Mouse (Mus musculus) erythroid progenitor cell, adult 5-6 weeks (primary cell): Measurements from ENCODE around the gene Robo1. TPM values are rescaled to one million over a fixed set of nuclear protein-coding genes. Genes with fewer than 3 reads are reported as not detected.

Experiments used
- ATAC-seq: replicated peaks from 2 replicates; pipeline ENCODE4 v1.8.0; 2016; ENCODE audit warnings: moderate number of reproducible peaks, mild to moderate bottlenecking, moderate TSS enrichment, inconsistent platforms; ENCODE audit not compliant: poor library complexity, low FRiP score, severe bottlenecking
- total RNA-seq, 2 experiments: library from RNA; stranded (forward) in 1 of 2; stranded (reverse) in 1 of 2; fragments of 150-400 nt in 1 of 2; fragments of 186-747, 209-891 nt in 1 of 2; gene quantifications; 2 replicates each; pipeline versions ENCODE4 v1.2.3 to v1.2.4; 2015 to 2017; ENCODE audit warnings: low replicate concordance in 2 of 2

Robo1 gene
- not detected in 2 replicates for total RNA-seq (2015; ENCODE audit: low replicate concordance)
- not detected in 2 replicates for total RNA-seq (2017; ENCODE audit: low replicate concordance)

DNA sequence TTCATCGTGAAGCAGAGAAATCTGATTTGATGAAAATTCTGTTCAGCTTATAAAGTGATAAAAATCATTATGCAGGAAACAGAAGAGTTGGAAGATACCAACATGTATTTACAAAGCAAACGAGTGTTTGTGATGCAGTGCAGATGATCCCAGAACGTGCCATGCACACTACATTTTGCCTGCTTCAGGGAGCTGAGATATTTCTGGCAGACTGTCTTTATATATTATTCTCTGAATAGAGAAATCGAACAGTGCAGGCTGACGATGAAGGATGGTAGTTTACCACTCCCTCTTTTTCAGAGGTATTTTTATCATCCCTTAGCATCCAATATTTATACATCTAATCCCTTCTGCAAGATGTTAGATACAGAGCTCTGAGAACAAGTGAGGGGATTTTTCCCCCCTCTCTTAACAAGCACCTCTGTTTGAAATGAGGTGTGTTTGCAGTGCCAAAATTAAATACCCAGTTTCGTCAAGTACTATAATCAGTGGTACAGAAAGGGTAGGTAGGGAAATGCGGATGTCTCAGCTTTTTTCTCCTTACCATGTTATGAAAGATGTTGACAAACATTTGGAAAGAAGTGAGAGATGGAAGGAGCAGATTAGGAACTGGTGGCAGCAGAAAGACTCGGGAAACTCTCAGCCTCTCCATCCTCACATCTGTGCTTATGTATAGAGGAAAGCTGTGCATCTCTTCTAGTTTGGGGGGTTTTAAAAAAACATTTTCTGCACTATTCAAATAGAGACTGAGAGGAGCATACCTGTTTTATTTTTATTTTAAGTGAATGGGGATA lies at the start of gene Robo1:
Gene Robo1, plus strand, starts transcription at position 770 of the 794 bp plus-strand sequence.
- no peak for ATAC-seq

DNA sequence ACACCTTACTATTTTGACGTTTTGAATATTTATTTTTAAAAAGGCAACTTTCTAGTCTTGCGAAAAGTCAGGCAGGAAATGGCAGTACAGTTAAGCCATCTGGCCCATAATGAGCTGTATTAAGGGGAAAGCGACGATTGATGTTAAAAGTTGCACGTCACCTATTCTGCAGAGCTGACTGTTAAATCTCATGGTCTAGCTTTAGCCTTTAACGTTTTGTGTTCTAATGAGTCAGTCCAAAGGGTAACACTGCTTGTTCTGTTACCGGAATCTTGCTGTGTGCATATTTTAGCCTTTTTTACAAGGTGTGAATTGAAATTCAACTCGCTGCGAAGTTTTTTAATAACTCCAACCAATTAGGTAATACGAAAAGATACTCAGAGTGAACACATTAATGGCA lies 40.3 kb upstream of the Robo1 start:
- ATAC-seq: no peak

- ATAC-seq: no peak
Observed at GRCm38 (mm10) chr16:72276390-72277074, 31.6 kb upstream of the Robo1 start.

- ATAC-seq: no peak
Observed at GRCm38 (mm10) chr16:72308331-72308668, 194 bp downstream of the Robo1 start.

DNA sequence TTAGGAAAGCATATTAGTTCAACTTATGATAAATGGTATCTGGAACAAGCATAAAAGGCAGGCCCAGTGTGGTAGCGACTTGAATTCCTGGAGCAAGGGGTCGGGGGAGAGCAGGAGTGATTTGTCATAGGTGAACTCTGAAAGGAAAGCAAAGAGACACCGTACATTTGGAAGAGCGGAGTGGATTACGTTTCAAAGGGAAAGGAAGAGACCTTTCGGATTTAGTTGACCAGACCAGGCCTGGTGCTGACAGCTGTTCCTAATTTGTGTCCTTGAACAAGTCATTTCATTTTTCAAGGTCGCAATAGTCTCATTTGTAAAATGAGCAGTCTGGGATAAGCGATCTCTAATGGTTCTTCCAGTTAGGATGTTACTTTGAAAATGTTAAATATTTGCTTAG lies 19.2 kb downstream of the Robo1 start:
- ATAC-seq: no peak

- ATAC-seq: no peak
Observed at GRCm38 (mm10) chr16:72328579-72328978, 20.5 kb downstream of the Robo1 start.

DNA sequence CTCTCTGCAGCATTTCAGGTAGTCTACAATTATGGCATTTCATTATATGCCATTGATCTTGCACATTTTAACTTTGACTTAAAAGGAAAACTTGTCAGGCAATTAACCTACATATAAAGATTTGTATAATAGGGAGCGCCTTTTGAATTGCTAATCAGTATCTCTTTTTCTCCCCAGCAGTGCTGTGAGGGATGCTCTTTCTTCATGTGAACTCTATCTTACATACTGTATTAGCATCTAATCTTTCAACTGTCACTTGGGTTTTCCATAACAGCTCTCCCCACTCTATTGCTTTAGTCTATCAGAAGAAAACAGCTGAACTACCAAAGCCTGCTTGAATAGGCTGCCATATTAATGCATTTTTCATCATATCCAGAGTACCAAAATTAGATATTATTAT lies 29.7 kb downstream of the Robo1 start:
- no peak for ATAC-seq

- ATAC-seq: no peak
Observed at GRCm38 (mm10) chr16:72350422-72350821, 42.3 kb downstream of the Robo1 start.

- ATAC-seq: no peak
Observed at GRCm38 (mm10) chr16:72356515-72357357, 48.6 kb downstream of the Robo1 start.

GRCm38 (mm10) chr16:72376896-72377295 lies 68.8 kb downstream of the Robo1 start:
- no peak for ATAC-seq

GRCm38 (mm10) chr16:72381819-72382218 lies 73.7 kb downstream of the Robo1 start:
- no peak for ATAC-seq

GRCm38 (mm10) chr16:72383566-72383965 lies 75.5 kb downstream of the Robo1 start:
- ATAC-seq: no peak

DNA sequence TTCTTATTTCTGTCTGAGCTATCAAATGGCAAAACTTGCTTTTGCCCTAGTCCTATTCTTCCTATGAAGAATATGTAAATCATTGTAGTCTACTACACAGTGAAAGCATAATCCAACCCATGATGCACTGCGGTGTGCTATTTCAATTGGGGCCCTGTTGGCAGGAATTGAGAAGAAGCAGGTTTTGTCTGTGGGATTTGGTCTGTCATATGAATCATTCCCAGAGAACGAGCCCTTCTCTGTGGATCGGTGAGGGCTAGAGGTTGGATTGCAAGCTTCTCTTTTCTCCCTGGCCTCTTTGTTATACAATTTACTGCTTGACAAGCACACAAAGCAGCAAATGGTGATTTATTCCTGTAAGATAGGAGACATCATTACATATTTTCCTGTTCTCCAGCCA lies 85.4 kb downstream of the Robo1 start:
- no peak for ATAC-seq

GRCm38 (mm10) chr16:72398811-72399210 lies 90.7 kb downstream of the Robo1 start:
- no peak for ATAC-seq

- ATAC-seq: no peak
Observed at GRCm38 (mm10) chr16:72402381-72402780, 94.3 kb downstream of the Robo1 start.

GRCm38 (mm10) chr16:72409820-72410219 lies 101.7 kb downstream of the Robo1 start:
- ATAC-seq: no peak

DNA sequence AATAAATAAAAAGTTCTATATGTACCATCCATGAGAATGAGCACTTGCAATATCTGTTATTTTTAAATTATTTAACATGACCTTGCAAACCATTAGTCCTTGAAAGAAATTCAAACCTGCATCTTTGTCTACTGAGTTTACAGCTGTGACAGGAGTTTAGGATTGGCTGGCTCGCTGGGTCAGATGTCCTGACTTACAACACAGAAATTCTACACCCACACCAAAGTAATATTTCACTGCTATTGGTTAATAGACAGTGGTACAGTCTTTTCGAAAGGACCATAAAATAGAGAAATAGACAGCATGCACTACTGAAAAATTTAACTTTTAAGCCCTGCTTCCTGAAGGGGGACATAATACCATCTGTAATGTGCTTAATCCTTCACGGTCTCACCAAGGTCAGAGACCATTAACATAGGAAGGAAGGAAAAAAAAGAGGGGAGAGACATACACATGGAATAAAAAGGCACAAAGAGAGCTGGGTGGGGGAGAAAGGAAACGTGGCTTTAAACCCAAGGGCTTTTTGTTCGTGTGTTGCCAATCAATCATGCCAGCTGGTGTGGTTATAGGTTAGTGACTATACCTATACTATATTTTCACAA lies 103.7 kb downstream of the Robo1 start:
- ATAC-seq: no peak

DNA sequence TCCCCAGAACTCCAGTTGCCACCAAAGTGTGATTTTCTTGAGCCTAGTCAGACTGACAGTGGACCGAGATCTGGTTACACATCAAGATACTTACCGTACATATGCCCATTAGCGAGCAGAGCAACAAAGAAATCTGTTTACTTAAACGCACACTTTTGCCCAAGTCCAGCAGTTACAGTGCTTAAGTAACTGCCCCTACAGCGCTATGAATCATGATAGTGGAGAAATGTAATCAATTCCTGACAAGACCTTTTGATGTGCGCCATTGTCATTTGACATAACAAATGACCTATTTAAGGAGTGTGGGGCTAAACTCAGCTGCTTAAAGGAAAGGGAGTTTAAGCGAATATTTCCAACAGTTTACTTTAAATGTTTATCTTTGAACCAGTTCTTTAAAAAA lies 104.8 kb downstream of the Robo1 start:
- ATAC-seq: no peak

DNA sequence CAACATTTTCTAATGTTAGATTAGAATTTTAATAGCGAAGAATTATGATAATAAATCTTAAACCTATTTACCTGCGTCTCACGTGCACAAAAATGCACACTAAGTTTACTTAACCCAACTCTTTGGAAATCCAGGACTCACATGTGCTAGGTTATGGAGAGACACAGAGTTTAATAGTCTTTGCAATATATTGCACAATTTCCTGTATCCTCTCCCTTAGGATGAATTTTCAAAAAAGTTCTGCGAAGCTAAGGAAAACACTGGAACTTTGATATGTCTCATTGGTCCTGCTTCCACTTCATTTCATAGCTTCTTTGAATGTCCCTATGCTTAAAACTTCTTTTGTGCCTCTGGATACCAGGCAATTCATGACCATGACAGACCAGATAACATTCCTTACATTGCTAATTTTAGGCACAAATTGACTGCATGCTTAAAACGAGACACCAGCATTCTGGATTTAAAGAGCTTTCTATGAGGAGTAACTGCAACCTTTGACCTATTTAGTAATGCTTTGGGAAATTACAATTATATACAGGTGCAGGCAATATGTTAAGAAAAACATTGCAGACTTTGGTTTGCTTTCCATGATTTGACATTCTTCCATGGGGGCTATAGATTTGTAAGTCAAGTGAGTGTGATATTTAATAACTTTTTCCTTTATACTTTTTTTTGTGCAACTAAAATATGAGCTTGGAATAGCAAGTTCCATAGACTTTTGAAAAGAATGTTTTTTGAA lies 111.4 kb downstream of the Robo1 start:
- ATAC-seq: no peak
